ENCODE assay signal across 29 mouse cellular contexts in the genomic region with DNA sequence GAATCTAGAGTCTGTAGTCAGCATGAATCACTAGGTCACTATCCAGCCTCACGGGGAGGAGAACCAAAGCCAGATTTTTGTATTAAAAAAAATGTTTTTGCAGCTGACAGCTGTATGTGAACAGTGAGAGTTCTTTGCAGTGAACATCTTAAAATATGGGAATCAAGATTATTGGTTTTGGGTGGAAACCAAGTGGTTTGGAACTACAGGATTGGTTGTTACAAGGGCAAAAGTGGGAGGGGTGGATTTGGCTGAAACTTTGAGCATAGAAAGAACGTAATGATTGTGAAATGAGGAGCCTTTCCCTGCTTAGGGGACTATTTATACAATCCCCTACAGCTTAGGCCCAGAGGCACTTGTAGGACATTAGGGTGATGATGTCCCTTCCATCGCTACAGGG.
A peak's percentile ranks its signal among the peaks of the same experiment; 100 is the strongest.
DNase-seq lines count a peak whose midpoint lies in the region; ATAC-seq and TF ChIP-seq lines count a peak whose summit lies in the region.
"Had no signal": no experiment of that assay in that cellular context is flagged by ENCODE, and none has a peak within 500 bp of the region (broad histone marks: within the 10 kb centered on the region; RNA-seq: fewer than 3 reads in every experiment).

No protein-coding gene starts in this region.

- no peak for TF ChIP-seq EP300 in liver, postnatal 0 days (IDR thresholded peaks at IDR 0.05; ENCODE audit: low read depth)

- H3K4me3 ChIP-seq in kidney, adult 2 months (ENCODE audit: insufficient read depth, low read depth, low read length) = no peak overlapping the region
- no peak overlapping the region for H3K4me3 ChIP-seq in liver, postnatal 0 days (ENCODE audit: low read depth, low read length)
- no peak overlapping the region for H3K4me3 ChIP-seq in liver, embryonic 12.5 days
- no peak overlapping the region for H3K4me3 ChIP-seq in intestine, embryonic 15.5 days (replicated peaks)
- H3K4me3 ChIP-seq in hindbrain, embryonic 16.5 days (ENCODE audit: low read length) = no peak overlapping the region
- H3K4me3 ChIP-seq: embryonic facial prominence, embryonic 15.5 days; forebrain, embryonic 10.5 days; hindbrain, embryonic 12.5 days; liver, embryonic 13.5 days; midbrain, embryonic 12.5 days; neural tube, embryonic 12.5 days had no signal

- TF ChIP-seq POLR2A in kidney, adult 2 months (IDR thresholded peaks at IDR 0.05; ENCODE audit: low read depth, low read length) = no peak

- WGBS in kidney, adult 2 months = 65% methylated on average over 3 of the region's 3 CpGs
- WGBS in liver, postnatal 0 days (ENCODE audit: insufficient replicate concordance) = 50% methylated on average over 3 of the region's 3 CpGs
- 69% methylated on average over 3 of the region's 3 CpGs for WGBS in liver, embryonic 12.5 days (ENCODE audit: insufficient replicate concordance)
- WGBS in intestine, embryonic 15.5 days = 48% methylated on average over 3 of the region's 3 CpGs
- 87% methylated on average over 3 of the region's 3 CpGs for WGBS in hindbrain, embryonic 16.5 days

- H3K4me2 ChIP-seq in liver, postnatal 0 days (ENCODE audit: low read depth, low read length) = no peak overlapping the region
- H3K4me2 ChIP-seq in liver, embryonic 12.5 days = no peak overlapping the region
- no peak overlapping the region for H3K4me2 ChIP-seq in intestine, embryonic 15.5 days (replicated peaks)
- no peak overlapping the region for H3K4me2 ChIP-seq in hindbrain, embryonic 16.5 days (ENCODE audit: low read length)
- H3K4me2 ChIP-seq: embryonic facial prominence, embryonic 15.5 days; hindbrain, embryonic 12.5 days; liver, embryonic 13.5 days; midbrain, embryonic 12.5 days; neural tube, embryonic 12.5 days had no signal

- no peak for ATAC-seq in liver, postnatal 0 days
- no peak for ATAC-seq in liver, embryonic 12.5 days
- no peak for ATAC-seq in intestine, embryonic 15.5 days
- ATAC-seq in hindbrain, embryonic 16.5 days = no peak
- ATAC-seq: forebrain, embryonic 16.5 days; inflammation-experienced regulatory T-cells, adult 6 months had no signal

- TF ChIP-seq CTCF in kidney, adult 2 months (conservative IDR thresholded peaks at IDR 0.05; ENCODE audit: insufficient read depth, insufficient read length, low read depth, low read length) = no peak
- no peak for TF ChIP-seq CTCF in liver, postnatal 0 days (IDR thresholded peaks at IDR 0.05; ENCODE audit: low read depth)

- H3K4me1 ChIP-seq in kidney, adult 2 months (ENCODE audit: control insufficient read depth, insufficient read depth, low read length) = peaks cover 10% of the 10 kb centered on the region; the same call in 1 of the 2 replicates
- peaks cover 9% of the 10 kb centered on the region for H3K4me1 ChIP-seq in liver, postnatal 0 days (ENCODE audit: insufficient read depth)
- H3K4me1 ChIP-seq in liver, embryonic 12.5 days = no peaks in the 10 kb centered on the region
- no peaks in the 10 kb centered on the region for H3K4me1 ChIP-seq in intestine, embryonic 15.5 days (replicated peaks)
- H3K4me1 ChIP-seq in hindbrain, embryonic 16.5 days (ENCODE audit: control insufficient read depth, insufficient read depth, low read depth, low read length) = no peaks in the 10 kb centered on the region
- H3K4me1 ChIP-seq: forebrain, embryonic 10.5 days; hindbrain, embryonic 12.5 days; midbrain, embryonic 12.5 days; neural tube, embryonic 12.5 days had no signal

- H3K27ac ChIP-seq in kidney, adult 2 months (ENCODE audit: insufficient read depth, low read depth, low read length) = no peak overlapping the region
- H3K27ac ChIP-seq in liver, postnatal 0 days (ENCODE audit: low read depth) = 0 out of 2 replicates have a peak overlapping the region, but pooled peaks have one; percentile 22
- H3K27ac ChIP-seq in liver, embryonic 12.5 days = no peak overlapping the region
- H3K27ac ChIP-seq in intestine, embryonic 15.5 days = no peak overlapping the region
- no peak overlapping the region for H3K27ac ChIP-seq in hindbrain, embryonic 16.5 days (ENCODE audit: low read depth, low read length)
- H3K27ac ChIP-seq: embryonic facial prominence, embryonic 15.5 days; forebrain, embryonic 10.5 days; hindbrain, embryonic 12.5 days; liver, embryonic 13.5 days; midbrain, embryonic 12.5 days; neural tube, embryonic 12.5 days had no signal

- H3K36me3 ChIP-seq in kidney, adult 2 months (ENCODE audit: control insufficient read depth, insufficient read depth, low read length) = no peaks in the 10 kb centered on the region
- H3K36me3 ChIP-seq in liver, postnatal 0 days (replicated peaks; ENCODE audit: insufficient read depth, low read length) = no peaks in the 10 kb centered on the region
- H3K36me3 ChIP-seq in liver, embryonic 12.5 days = no peaks in the 10 kb centered on the region
- no peaks in the 10 kb centered on the region for H3K36me3 ChIP-seq in intestine, embryonic 15.5 days
- H3K36me3 ChIP-seq in hindbrain, embryonic 16.5 days (ENCODE audit: control insufficient read depth, insufficient read depth, low read length) = no peaks in the 10 kb centered on the region
- H3K36me3 ChIP-seq: embryonic facial prominence, embryonic 15.5 days; forebrain, embryonic 10.5 days; G1E; hindbrain, embryonic 12.5 days; liver, embryonic 13.5 days; midbrain, embryonic 12.5 days; neural tube, embryonic 12.5 days had no signal

- peak; percentile 16 for DNase-seq in kidney, adult 2 months
- DNase-seq in kidney, adult 18-20 months = no peak
- DNase-seq in liver, postnatal 0 days = no peak
- peak; percentile 31 for DNase-seq in NIH3T3 (ENCODE audit: low read depth)
- DNase-seq in fibroblast of lung, adult 2 months (ENCODE audit: low read depth) = peak; percentile 91
- DNase-seq: adrenal gland, adult 8-10 months; B cell, adult 2 months; cerebellum, adult 2 months; cerebellum, postnatal 36 days; embryo, embryonic 11 days; gastrocnemius, postnatal 25 days; kidney, adult 9 months; layer of hippocampus, adult 9-11 months; left cerebral cortex, postnatal 4 days; liver, embryonic 13.5 days; lung, postnatal 10 days; right cerebral cortex, postnatal 25 days had no signal

- H3K27me3 ChIP-seq in kidney, adult 2 months (replicated peaks; ENCODE audit: control insufficient read depth, insufficient read depth, low read length) = no peaks in the 10 kb centered on the region
- H3K27me3 ChIP-seq in liver, postnatal 0 days (ENCODE audit: insufficient read depth, low read length) = no peaks in the 10 kb centered on the region
- no peaks in the 10 kb centered on the region for H3K27me3 ChIP-seq in liver, embryonic 12.5 days (replicated peaks)
- no peaks in the 10 kb centered on the region for H3K27me3 ChIP-seq in intestine, embryonic 15.5 days (replicated peaks)
- no peaks in the 10 kb centered on the region for H3K27me3 ChIP-seq in hindbrain, embryonic 16.5 days (replicated peaks; ENCODE audit: control insufficient read depth, insufficient read depth, low read length)
- H3K27me3 ChIP-seq: CH12.LX; embryonic facial prominence, embryonic 15.5 days; hindbrain, embryonic 12.5 days; liver, embryonic 13.5 days; midbrain, embryonic 12.5 days; neural tube, embryonic 12.5 days had no signal

- H3K9ac ChIP-seq in liver, postnatal 0 days (replicated peaks) = no peak overlapping the region
- no peak overlapping the region for H3K9ac ChIP-seq in liver, embryonic 12.5 days
- no peak overlapping the region for H3K9ac ChIP-seq in intestine, embryonic 15.5 days
- no peak overlapping the region for H3K9ac ChIP-seq in hindbrain, embryonic 16.5 days (ENCODE audit: low read depth, low read length)
- H3K9ac ChIP-seq: embryonic facial prominence, embryonic 15.5 days; hindbrain, embryonic 12.5 days; liver, embryonic 13.5 days; midbrain, embryonic 12.5 days; neural tube, embryonic 12.5 days had no signal

- no peaks in the 10 kb centered on the region for H3K9me3 ChIP-seq in liver, postnatal 0 days (ENCODE audit: low read length)
- H3K9me3 ChIP-seq in liver, embryonic 12.5 days (replicated peaks) = no peaks in the 10 kb centered on the region
- no peaks in the 10 kb centered on the region for H3K9me3 ChIP-seq in intestine, embryonic 15.5 days
- no peaks in the 10 kb centered on the region for H3K9me3 ChIP-seq in hindbrain, embryonic 16.5 days (ENCODE audit: control insufficient read depth, low read length)
- H3K9me3 ChIP-seq: embryonic facial prominence, embryonic 15.5 days; forebrain, embryonic 10.5 days; hindbrain, embryonic 12.5 days; liver, embryonic 13.5 days; midbrain, embryonic 12.5 days; neural tube, embryonic 12.5 days had no signal

Comparison
In these comparisons a context has a peak if more than half of its experiments do, and no peak if none do; other contexts are left out.
1. DNase-seq: peak in kidney, adult 2 months (single experiment), NIH3T3 (single experiment) and fibroblast of lung, adult 2 months (single experiment); none in kidney, adult 18-20 months (single experiment) and liver, postnatal 0 days (single experiment).